Mouse (Mus musculus): ENCODE measurements at regions not wholly inside any gene's neighbourhood (a gene's known extent, or its start where the extent isn't known, plus 50 kb on each side); places are given as distances from the start of the nearest gene placed in this dataset.

- DNase-seq (ENCODE audit: low read depth, low spot score) = no peak
These were observed 475.1 kb upstream of the Jag1 start for GRCm38 (mm10) chr2:137591551-137591950.

GRCm38 (mm10) chr2:137581491-137581890 lies 465.0 kb upstream of the Jag1 start:
- DNase-seq (ENCODE audit: low read depth, low spot score) = no peak

GRCm38 (mm10) chr2:137575750-137576149 lies 459.3 kb upstream of the Jag1 start:
- no peak for DNase-seq (ENCODE audit: low read depth, low spot score)

GRCm38 (mm10) chr2:137574845-137575449 lies 458.5 kb upstream of the Jag1 start:
- no peak for DNase-seq (ENCODE audit: low read depth, low spot score)

GRCm38 (mm10) chr2:137571146-137571545 lies 454.7 kb upstream of the Jag1 start:
- no peak for DNase-seq (ENCODE audit: low read depth, low spot score)

- DNase-seq (ENCODE audit: low read depth, low spot score) = no peak
These were observed 450.2 kb upstream of the Jag1 start for GRCm38 (mm10) chr2:137566619-137567018.

- no peak for DNase-seq (ENCODE audit: low read depth, low spot score)
These were observed 447.7 kb upstream of the Jag1 start for GRCm38 (mm10) chr2:137564064-137564624.

GRCm38 (mm10) chr2:137560366-137560765 lies 443.9 kb upstream of the Jag1 start:
- DNase-seq (ENCODE audit: low read depth, low spot score) = no peak

GRCm38 (mm10) chr2:137553871-137554270 lies 437.4 kb upstream of the Jag1 start:
- no peak for DNase-seq (ENCODE audit: low read depth, low spot score)

GRCm38 (mm10) chr2:137536581-137536980 lies 420.1 kb upstream of the Jag1 start:
- no peak for DNase-seq (ENCODE audit: low read depth, low spot score)

- no peak for DNase-seq (ENCODE audit: low read depth, low spot score)
These were observed 399.8 kb upstream of the Jag1 start for GRCm38 (mm10) chr2:137516271-137516670.

GRCm38 (mm10) chr2:137515043-137515442 lies 398.6 kb upstream of the Jag1 start:
- DNase-seq (ENCODE audit: low read depth, low spot score) = no peak

GRCm38 (mm10) chr2:137513895-137514506 lies 397.6 kb upstream of the Jag1 start:
- no peak for DNase-seq (ENCODE audit: low read depth, low spot score)

- DNase-seq (ENCODE audit: low read depth, low spot score) = no peak
These were observed 394.3 kb upstream of the Jag1 start for GRCm38 (mm10) chr2:137510671-137511235.

- no peak for DNase-seq (ENCODE audit: low read depth, low spot score)
These were observed 384.8 kb upstream of the Jag1 start for GRCm38 (mm10) chr2:137501236-137501635.

- DNase-seq (ENCODE audit: low read depth, low spot score) = no peak
These were observed 381.2 kb upstream of the Jag1 start for GRCm38 (mm10) chr2:137497616-137498015.

- DNase-seq (ENCODE audit: low read depth, low spot score) = no peak
These were observed 377.2 kb upstream of the Jag1 start for GRCm38 (mm10) chr2:137493600-137493999.

GRCm38 (mm10) chr2:137489181-137489682 lies 372.8 kb upstream of the Jag1 start:
- no peak for DNase-seq (ENCODE audit: low read depth, low spot score)

- no peak for DNase-seq (ENCODE audit: low read depth, low spot score)
These were observed 352.3 kb upstream of the Jag1 start for GRCm38 (mm10) chr2:137468769-137469168.

GRCm38 (mm10) chr2:137457061-137457753 lies 340.8 kb upstream of the Jag1 start:
- no peak for DNase-seq (ENCODE audit: low read depth, low spot score)

GRCm38 (mm10) chr2:137456436-137456835 lies 340.0 kb upstream of the Jag1 start:
- DNase-seq (ENCODE audit: low read depth, low spot score) = no peak

- no peak for DNase-seq (ENCODE audit: low read depth, low spot score)
These were observed 330.5 kb upstream of the Jag1 start for GRCm38 (mm10) chr2:137446919-137447318.

Measured in CD4-positive helper T cell, adult 2 months (primary cell).